Mouse (Mus musculus) stomach, embryonic 15.5 days (tissue): Measurements from ENCODE around the gene Gm21969. TPM values are rescaled to one million over a fixed set of nuclear protein-coding genes. Genes with fewer than 3 reads are reported as not detected.

Experiments used
- ATAC-seq: fragments of 200-750 bp; cut with Nextera tagmentation; 2 replicates; pipeline ENCODE4 v1.8.0; 2017; ENCODE audit warnings: low read depth, moderate number of reproducible peaks, moderate TSS enrichment; ENCODE audit not compliant: insufficient read depth, low FRiP score
- H3K27ac ChIP-seq: fragments of 300-500 bp; sonication (generic); 2 replicates; pipeline ENCODE4 v1.5.1; 2015; ENCODE audit warnings: mild to moderate bottlenecking, inconsistent platforms
- H3K27me3 ChIP-seq: fragments of 300-500 bp; sonication (generic); replicated peaks from 2 replicates; pipeline ENCODE4 v1.6.1; 2015; ENCODE audit warnings: inconsistent platforms
- H3K36me3 ChIP-seq: fragments of 300-500 bp; sonication (generic); 2 replicates; pipeline ENCODE4 v1.6.1; 2015; ENCODE audit warnings: inconsistent platforms
- H3K4me1 ChIP-seq: fragments of 300-500 bp; sonication (generic); 2 replicates; pipeline ENCODE4 v1.6.1; 2015; ENCODE audit warnings: inconsistent platforms
- H3K4me2 ChIP-seq: fragments of 300-500 bp; sonication (generic); 2 replicates; pipeline ENCODE4 v1.6.1; 2015; ENCODE audit warnings: mild to moderate bottlenecking, inconsistent platforms
- H3K4me3 ChIP-seq: fragments of 300-500 bp; sonication (generic); replicated peaks from 2 replicates; pipeline ENCODE4 v1.5.1; 2015; ENCODE audit warnings: inconsistent platforms
- H3K9ac ChIP-seq: fragments of 300-500 bp; sonication (generic); 2 replicates; pipeline ENCODE4 v1.6.1; 2015; ENCODE audit warnings: inconsistent platforms
- H3K9me3 ChIP-seq: fragments of 300-500 bp; sonication (generic); 2 replicates; pipeline ENCODE4 v1.6.1; 2016; ENCODE audit warnings: inconsistent platforms
- WGBS: fragments of 180-500 bp; shearing (Covaris S2); methylation state at CpG from one replicate; pipeline ENCODE4 v1.1.7; 2015; 5-methylcytosine and 5-hydroxymethylcytosine counted together
- polyA plus RNA-seq: library from polyadenylated mRNA; unstranded; fragments of >200 nt; fragmentation: Nextera tagmentation; extraction: Ambion mirVana; gene quantifications from 2 replicates; pipeline ENCODE4 v1.2.1, GENCODE M21; 2015

Gene Gm21969
- polyA plus RNA-seq, 1 experiment from 2014 or later, result not detected

DNA sequence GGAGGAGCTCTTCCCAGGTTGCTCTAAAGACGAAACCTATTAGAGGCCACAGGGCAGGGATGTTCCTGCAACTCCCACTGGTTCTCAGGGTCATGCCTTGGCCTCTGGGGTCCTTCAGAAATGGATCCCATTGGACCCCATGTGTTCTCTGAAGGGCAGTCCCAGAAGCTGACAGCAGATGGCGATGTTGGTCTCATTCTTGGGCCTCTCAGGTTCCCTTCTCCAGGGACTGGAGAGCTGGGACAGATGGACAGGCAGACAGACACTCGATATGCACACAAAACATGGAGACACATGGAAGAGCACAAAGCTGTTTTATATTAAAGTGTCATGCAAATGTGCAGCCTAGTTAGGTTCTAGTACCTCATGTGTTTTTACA lies 81.6 kb downstream of the Gm21969 start:
- H3K4me1 ChIP-seq, result 0 out of 2 replicates have a peak, but pooled peaks cover 1% of the 10 kb centered on the region
- no peak overlapping the region for H3K4me3 ChIP-seq
- no peaks in the 10 kb centered on the region for H3K27me3 ChIP-seq
- no peak overlapping the region for H3K4me2 ChIP-seq
- no peak overlapping the region for H3K9ac ChIP-seq
- no peaks in the 10 kb centered on the region for H3K9me3 ChIP-seq
- no peak for ATAC-seq
- H3K27ac ChIP-seq, result no peak overlapping the region
- 9% methylated on average over 3 of the region's 3 CpGs for WGBS
- H3K36me3 ChIP-seq, result no peaks in the 10 kb centered on the region

DNA sequence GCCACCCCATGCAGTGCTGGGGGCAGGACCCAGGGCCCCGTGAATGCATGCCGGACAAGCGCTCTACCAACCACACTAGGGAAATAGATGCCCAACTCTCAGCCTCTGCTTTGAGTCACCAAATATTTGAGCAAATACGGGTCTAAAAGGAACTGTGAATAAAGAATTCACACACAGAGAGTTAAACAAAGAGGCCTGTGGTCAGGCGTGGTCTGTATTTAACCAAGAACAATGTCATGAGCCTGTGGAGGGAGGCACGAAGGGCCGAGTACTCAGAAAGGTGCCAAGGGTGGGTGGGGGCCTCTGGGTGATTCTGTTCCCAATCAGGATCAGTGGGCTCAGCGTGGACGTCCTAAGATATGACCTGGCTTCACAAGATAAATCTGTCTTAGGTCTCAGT lies 85.1 kb downstream of the Gm21969 start:
- 50% methylated on average over 9 of the region's 9 CpGs for WGBS

DNA sequence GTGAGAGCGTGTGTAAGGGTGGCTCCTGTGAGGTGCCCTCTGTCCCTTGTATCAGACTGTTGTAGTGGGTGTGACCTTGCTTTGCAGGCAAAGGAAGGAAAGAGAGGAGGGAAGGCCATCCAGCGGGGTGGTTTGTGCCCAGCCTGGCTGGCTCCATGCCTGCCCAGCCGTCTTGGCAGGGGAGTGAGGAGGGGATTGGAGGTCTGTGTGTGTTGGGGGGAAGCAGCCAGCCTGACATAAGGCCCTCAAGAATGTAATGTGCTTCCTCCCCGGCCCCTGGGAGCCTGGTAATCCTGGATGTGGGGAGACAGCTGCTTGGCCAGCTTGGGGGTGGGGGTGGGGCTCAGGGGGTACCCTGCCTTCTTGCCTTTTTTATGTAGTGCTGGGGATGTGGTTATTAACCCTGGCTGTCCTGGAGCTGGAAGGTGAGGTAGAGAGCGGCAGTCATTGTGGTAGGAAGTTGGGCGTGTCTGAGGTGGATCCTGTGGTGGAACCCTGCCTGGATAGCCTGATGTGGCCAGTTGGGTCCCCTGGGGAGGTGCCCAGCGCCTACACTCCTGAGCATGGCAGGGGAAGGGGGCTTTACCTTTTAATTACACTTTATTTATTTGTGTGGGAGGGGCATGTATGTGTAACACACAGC lies 86.8 kb downstream of the Gm21969 start:
- Histone ChIP-seq H3K4me3 (no peak overlapping the region), H3K36me3 (no peaks in the 10 kb centered on the region), H3K27me3 (no peaks in the 10 kb centered on the region), H3K27ac (no peak overlapping the region), H3K9ac (no peak overlapping the region), H3K4me2 (no peak overlapping the region), H3K4me1 (0 out of 2 replicates have a peak, but pooled peaks cover 3% of the 10 kb centered on the region), H3K9me3 (no peaks in the 10 kb centered on the region)
- ATAC-seq, result no peak
- WGBS, result 30% methylated on average over 7 of the region's 7 CpGs

More for the DNA sequence above, 85.1 kb downstream of the Gm21969 start:
- 0 out of 2 replicates have a peak, but pooled peaks cover 3% of the 10 kb centered on the region for H3K4me1 ChIP-seq
- peak; percentile 45; the same call in 1 of the 2 replicates for ATAC-seq
- no peaks in the 10 kb centered on the region for H3K9me3 ChIP-seq
- H3K4me3 ChIP-seq, result no peak overlapping the region
- H3K9ac ChIP-seq, result no peak overlapping the region
- H3K27ac ChIP-seq, result no peak overlapping the region
- no peaks in the 10 kb centered on the region for H3K27me3 ChIP-seq
- H3K4me2 ChIP-seq, result no peak overlapping the region
- no peaks in the 10 kb centered on the region for H3K36me3 ChIP-seq

DNA sequence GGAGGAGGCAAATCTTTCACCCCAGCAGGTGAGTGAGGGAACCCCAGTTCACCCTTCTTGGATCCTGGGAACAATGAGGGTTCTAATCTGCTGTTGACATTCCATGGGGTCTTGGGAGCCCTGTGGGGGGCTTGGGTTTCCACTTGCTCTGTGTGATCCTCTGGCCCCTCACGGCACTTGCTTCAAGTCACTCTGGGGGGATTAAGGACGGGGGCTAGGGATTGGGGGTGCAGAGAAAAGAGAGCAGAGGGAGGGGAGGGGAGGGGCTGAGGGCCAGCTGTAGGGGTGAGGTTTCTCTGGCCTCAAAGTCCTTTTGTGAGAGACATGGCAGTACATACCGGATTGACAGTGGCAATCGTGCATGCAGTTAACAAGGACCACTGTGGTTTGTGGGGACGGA lies 90.3 kb downstream of the Gm21969 start:
- H3K36me3 ChIP-seq, result no peaks in the 10 kb centered on the region
- no peak overlapping the region for H3K4me2 ChIP-seq
- no peak overlapping the region for H3K9ac ChIP-seq
- H3K4me1 ChIP-seq, result 0 out of 2 replicates have a peak, but pooled peaks cover 3% of the 10 kb centered on the region
- 45% methylated on average over 5 of the region's 5 CpGs for WGBS
- H3K9me3 ChIP-seq, result no peaks in the 10 kb centered on the region
- no peak for ATAC-seq
- H3K27me3 ChIP-seq, result no peaks in the 10 kb centered on the region
- H3K27ac ChIP-seq, result no peak overlapping the region
- H3K4me3 ChIP-seq, result no peak overlapping the region

DNA sequence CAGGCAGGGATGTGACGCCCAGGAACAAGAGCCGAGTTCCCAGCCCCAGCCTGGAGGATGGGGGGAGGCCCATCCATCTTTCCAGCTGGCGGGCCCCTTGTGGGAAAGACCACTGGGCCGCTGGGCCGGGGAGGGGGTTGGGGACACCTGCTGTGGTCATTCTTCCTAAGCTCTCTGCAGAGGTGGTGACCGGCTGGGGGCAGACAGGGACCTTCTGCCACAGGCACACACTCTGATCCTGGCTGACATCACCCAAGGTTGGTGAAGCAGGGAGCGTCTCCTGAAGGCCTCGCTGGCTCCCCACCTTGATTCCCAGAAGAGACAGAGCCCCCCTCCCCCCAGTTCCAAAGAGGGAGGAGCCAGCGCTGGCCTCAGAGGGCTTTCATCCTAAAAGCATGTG lies 94.8 kb downstream of the Gm21969 start:
- ATAC-seq, result no peak
- no peak overlapping the region for H3K9ac ChIP-seq
- no peaks in the 10 kb centered on the region for H3K27me3 ChIP-seq
- no peaks in the 10 kb centered on the region for H3K36me3 ChIP-seq
- no peaks in the 10 kb centered on the region for H3K9me3 ChIP-seq
- WGBS, result 7% methylated on average over 9 of the region's 9 CpGs
- H3K4me1 ChIP-seq, result no peaks in the 10 kb centered on the region
- no peak overlapping the region for H3K27ac ChIP-seq
- no peak overlapping the region for H3K4me3 ChIP-seq
- no peak overlapping the region for H3K4me2 ChIP-seq

DNA sequence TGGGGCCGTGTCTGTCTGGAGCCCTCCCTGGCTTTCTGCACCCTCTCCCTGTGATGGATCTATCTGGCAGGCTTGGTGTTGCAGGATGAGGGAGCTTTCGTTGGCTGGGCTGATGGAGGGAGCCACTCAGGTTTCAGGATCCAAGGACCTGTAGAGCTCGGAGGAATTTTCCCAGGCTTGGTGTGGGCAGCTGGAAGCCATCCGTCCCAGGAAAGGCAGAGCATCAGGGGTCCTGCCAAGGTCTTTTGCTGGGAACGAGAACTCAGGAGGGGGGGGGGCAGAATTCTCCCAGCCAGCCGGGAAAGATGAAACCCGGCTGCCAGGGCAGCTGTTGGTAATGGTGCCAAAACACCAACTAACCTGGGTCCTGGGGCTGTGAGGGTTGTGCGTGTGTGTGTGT lies 95.6 kb downstream of the Gm21969 start:
- no peak overlapping the region for H3K27ac ChIP-seq
- no peaks in the 10 kb centered on the region for H3K27me3 ChIP-seq
- H3K9me3 ChIP-seq, result no peaks in the 10 kb centered on the region
- H3K4me2 ChIP-seq, result no peak overlapping the region
- H3K36me3 ChIP-seq, result no peaks in the 10 kb centered on the region
- H3K9ac ChIP-seq, result no peak overlapping the region
- H3K4me1 ChIP-seq, result no peaks in the 10 kb centered on the region
- WGBS, result 34% methylated on average over 8 of the region's 8 CpGs
- ATAC-seq, result no peak
- H3K4me3 ChIP-seq, result no peak overlapping the region

DNA sequence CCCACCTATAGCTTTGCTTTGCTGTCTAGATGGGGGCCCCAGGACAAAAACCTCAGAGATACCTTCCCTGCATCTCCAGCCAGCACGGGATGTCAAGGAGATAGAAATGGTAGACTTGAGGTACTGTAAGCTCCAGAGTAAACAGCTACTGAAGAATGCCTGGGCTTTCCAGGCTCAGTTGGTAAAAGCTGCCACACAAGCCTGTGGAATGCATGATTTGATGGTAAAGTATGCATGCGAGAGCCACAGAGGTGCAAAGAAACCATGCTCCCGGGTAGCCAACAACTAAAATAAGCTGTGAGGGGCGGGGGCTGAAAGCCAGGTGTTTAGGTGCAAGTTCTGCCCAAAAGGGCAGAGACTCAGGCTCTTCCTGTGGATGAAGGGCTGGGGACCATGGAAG lies 99.9 kb downstream of the Gm21969 start:
- 54% methylated on average over 4 of the region's 4 CpGs for WGBS
- Histone ChIP-seq H3K36me3 (no peaks in the 10 kb centered on the region), H3K27ac (no peak overlapping the region), H3K27me3 (no peaks in the 10 kb centered on the region), H3K9me3 (no peaks in the 10 kb centered on the region), H3K9ac (no peak overlapping the region), H3K4me2 (no peak overlapping the region), H3K4me3 (no peak overlapping the region), H3K4me1 (no peaks in the 10 kb centered on the region)
- no peak for ATAC-seq

DNA sequence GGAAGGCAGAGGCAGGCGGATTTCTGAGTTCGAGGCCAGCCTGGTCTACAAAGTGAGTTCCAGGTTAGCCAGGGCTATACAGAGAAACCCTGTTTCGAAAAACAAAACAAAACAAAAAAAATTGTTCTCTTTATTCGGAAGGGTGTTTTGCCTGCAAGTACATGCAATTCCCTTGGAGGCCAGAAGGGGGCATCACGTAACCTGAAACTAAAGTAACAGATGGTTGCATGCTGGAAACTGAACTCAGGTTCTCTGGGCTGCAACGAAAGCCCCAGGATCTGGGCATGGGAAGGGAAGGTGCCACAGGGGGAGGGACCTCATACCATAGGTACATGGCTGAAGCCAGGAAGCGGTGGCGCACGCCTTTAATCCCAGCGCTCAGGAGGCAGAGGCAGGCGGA lies 100.5 kb downstream of the Gm21969 start:
- Histone ChIP-seq H3K4me1 (no peaks in the 10 kb centered on the region), H3K36me3 (no peaks in the 10 kb centered on the region), H3K4me3 (no peak overlapping the region), H3K9ac (no peak overlapping the region), H3K27ac (no peak overlapping the region), H3K27me3 (no peaks in the 10 kb centered on the region), H3K9me3 (no peaks in the 10 kb centered on the region), H3K4me2 (no peak overlapping the region)
- 83% methylated on average over 11 of the region's 11 CpGs for WGBS
- no peak for ATAC-seq

DNA sequence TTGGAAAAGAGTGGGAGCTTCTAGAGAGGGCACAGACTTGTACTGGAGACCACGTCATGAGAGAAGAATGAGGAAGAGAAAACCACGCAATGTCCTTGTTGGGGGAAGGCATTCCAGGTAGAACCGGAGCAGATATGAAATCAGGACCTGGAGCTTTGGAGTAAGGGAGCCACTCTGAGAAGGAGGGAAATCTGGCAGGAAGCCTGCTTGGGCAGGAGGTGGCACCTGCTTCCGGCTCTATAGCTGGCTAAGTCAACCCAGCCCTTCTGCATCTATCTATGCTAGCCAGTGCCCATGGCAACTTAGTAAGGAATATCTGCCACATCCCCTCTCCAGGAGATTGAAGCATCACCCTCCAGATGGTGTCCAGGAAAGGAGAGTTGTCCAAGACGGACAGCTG lies 103.0 kb downstream of the Gm21969 start:
- no peaks in the 10 kb centered on the region for H3K27me3 ChIP-seq
- H3K4me3 ChIP-seq, result no peak overlapping the region
- H3K4me2 ChIP-seq, result no peak overlapping the region
- ATAC-seq, result no peak
- H3K9ac ChIP-seq, result no peak overlapping the region
- H3K27ac ChIP-seq, result no peak overlapping the region
- 64% methylated on average over 5 of the region's 5 CpGs for WGBS
- no peaks in the 10 kb centered on the region for H3K36me3 ChIP-seq
- no peaks in the 10 kb centered on the region for H3K4me1 ChIP-seq
- H3K9me3 ChIP-seq, result no peaks in the 10 kb centered on the region

DNA sequence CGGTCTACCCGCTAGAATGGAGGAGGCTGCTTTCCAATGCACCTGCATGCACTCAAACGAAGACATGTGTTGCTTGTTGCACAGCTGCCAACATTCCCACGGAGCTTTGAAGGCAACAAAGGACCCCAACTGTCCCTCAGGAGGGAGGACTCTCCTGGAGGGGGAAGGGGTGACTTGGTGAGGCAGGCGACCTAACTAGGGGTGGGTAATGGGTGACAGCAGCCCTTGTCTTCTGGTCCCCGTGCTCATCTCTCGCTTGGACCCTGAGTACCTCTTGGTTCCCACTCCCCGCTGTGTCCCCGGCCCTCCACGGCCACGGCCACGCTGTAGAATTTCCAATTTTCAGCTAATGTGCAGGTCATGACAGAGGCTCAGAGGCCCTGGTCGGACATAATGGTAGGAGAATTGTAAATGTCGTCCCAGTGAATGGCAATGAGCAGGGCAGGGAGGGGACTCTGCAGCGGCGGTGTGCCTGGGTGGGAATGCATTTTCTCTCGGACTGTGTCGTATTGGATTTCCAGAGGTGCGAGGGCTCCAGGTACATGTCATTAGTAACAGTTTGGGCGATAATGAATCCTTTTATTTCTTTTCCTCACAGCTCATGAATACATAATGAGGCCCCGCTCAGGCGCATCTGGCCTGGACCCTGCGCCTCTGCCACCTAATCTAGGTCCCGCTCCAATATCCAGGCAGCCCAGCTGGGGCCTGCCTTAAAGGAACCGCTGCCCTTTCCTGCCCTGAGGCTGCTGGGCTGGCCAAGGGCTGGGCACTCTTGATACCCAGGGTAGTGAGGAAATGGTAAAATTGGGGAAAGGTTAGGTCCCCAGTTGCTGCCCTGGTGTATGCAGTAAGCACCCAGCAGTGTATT lies 107.7 kb downstream of the Gm21969 start:
- Histone ChIP-seq H3K4me2 (no peak overlapping the region), H3K9me3 (no peaks in the 10 kb centered on the region), H3K9ac (no peak overlapping the region), H3K27me3 (no peaks in the 10 kb centered on the region), H3K36me3 (no peaks in the 10 kb centered on the region), H3K4me3 (no peak overlapping the region), H3K4me1 (no peaks in the 10 kb centered on the region), H3K27ac (no peak overlapping the region)
- 49% methylated on average over 25 of the region's 25 CpGs for WGBS
- no peak for ATAC-seq
